Mouse (Mus musculus) MEL (cell line): ENCODE measurements at regions not wholly inside any gene's neighbourhood (a gene's known extent, or its start where the extent isn't known, plus 50 kb on each side); places are given as distances from the start of the nearest gene placed in this dataset.
"Not testable (repeated sequence)": the region's sequence is repeated elsewhere in the genome, so short reads cannot be mapped to it uniquely, and the experiment has no call there.

Experiments
- DNase-seq: peaks from one replicate; pipeline ENCODE4 v3.0.0; 2011; ENCODE audit warnings: low read depth, low spot score
- H3K27ac ChIP-seq: 2 replicates; pipeline ENCODE4 v1.5.1; 2012; ENCODE audit warnings: low read depth, mild to moderate bottlenecking, control low read depth, low read length, moderate library complexity; ENCODE audit not compliant: control insufficient read depth
- H3K27me3 ChIP-seq, 2 experiments: fragments of 150-350 bp in 1 of 2; sonication (generic) in 1 of 2; 2 replicates each; pipeline ENCODE4 v1.6.1; 2012; ENCODE audit warnings: low read length in 2 of 2, mild to moderate bottlenecking in 2 of 2, improper control_type of control experiment in 1 of 2, moderate library complexity in 1 of 2; ENCODE audit not compliant: insufficient read depth in 2 of 2, control insufficient read depth in 1 of 2
- H3K36me3 ChIP-seq, 2 experiments: 2 replicates each; pipeline ENCODE4 v1.6.1; 2012 to 2014; ENCODE audit warnings: low read length in 2 of 2, improper control_type of control experiment in 1 of 2, inconsistent platforms in 1 of 2, mild to moderate bottlenecking in 1 of 2; ENCODE audit not compliant: insufficient read depth in 2 of 2, control insufficient read depth in 1 of 2
- H3K4me1 ChIP-seq, 2 experiments: fragments of 150-350 bp in 1 of 2; sonication (generic) in 1 of 2; 2 replicates each; pipeline ENCODE4 v1.6.1; 2012; ENCODE audit warnings: low read length in 2 of 2, improper control_type of control experiment in 1 of 2, mild to moderate bottlenecking in 1 of 2; ENCODE audit not compliant: insufficient read depth in 2 of 2, control insufficient read depth in 1 of 2
- H3K4me3 ChIP-seq, 2 experiments: fragments of 150-350 bp in 1 of 2; sonication (generic) in 1 of 2; 2 replicates each; pipeline ENCODE4 v1.5.1; 2012; ENCODE audit warnings: low read depth in 2 of 2, low read length in 2 of 2, mild to moderate bottlenecking in 2 of 2, moderate library complexity in 2 of 2, control low read depth in 1 of 2, improper control_type of control experiment in 1 of 2; ENCODE audit not compliant: control insufficient read depth in 1 of 2, insufficient read depth in 1 of 2
- H3K79me2 ChIP-seq: 2 replicates; pipeline ENCODE4 v1.6.1; 2012; ENCODE audit warnings: mild to moderate bottlenecking, low read length, moderate library complexity; ENCODE audit not compliant: control insufficient read depth, poor library complexity, insufficient read depth
- H3K9ac ChIP-seq: 2 replicates; pipeline ENCODE4 v1.6.1; 2012; ENCODE audit warnings: low read depth, mild to moderate bottlenecking, control low read depth, low read length, moderate library complexity; ENCODE audit not compliant: control insufficient read depth, poor library complexity, severe bottlenecking
- H3K9me3 ChIP-seq: fragments of 150-350 bp; sonication (generic); replicated peaks from 2 replicates; pipeline ENCODE4 v1.6.1; 2012; ENCODE audit warnings: mild to moderate bottlenecking, low read length, improper control_type of control experiment, moderate library complexity; ENCODE audit not compliant: insufficient read depth
- BHLHE40 ChIP-seq: IDR thresholded peaks from 2 replicates; pipeline ENCODE4 v1.6.1; 2012; ENCODE audit warnings: low read depth, mild to moderate bottlenecking, inconsistent platforms, low read length, improper control_type of control experiment, borderline replicate concordance
- E2F4 ChIP-seq: IDR thresholded peaks from 2 replicates; pipeline ENCODE4 v1.6.1; 2011; ENCODE audit warnings: low read depth, low read length, improper control_type of control experiment, borderline replicate concordance
- ELF1 ChIP-seq: IDR thresholded peaks from 2 replicates; pipeline ENCODE4 v1.6.1; 2014; ENCODE audit warnings: low read depth, mild to moderate bottlenecking, inconsistent platforms, low read length, improper control_type of control experiment, moderate library complexity
- EP300 ChIP-seq, 2 experiments: IDR thresholded peaks; 2 replicates each; pipeline ENCODE4 v1.6.1; 2011; ENCODE audit warnings: improper control_type of control experiment in 2 of 2, low read length in 2 of 2, low read depth in 1 of 2, mild to moderate bottlenecking in 1 of 2
- ETS1 ChIP-seq: IDR thresholded peaks from 2 replicates; pipeline ENCODE4 v1.6.1; 2012; ENCODE audit warnings: low read depth, mild to moderate bottlenecking, inconsistent platforms, low read length, improper control_type of control experiment, moderate library complexity
- GABPA ChIP-seq: IDR thresholded peaks from 2 replicates; pipeline ENCODE4 v1.6.1; 2012; ENCODE audit warnings: low read depth, mild to moderate bottlenecking, inconsistent platforms, low read length, improper control_type of control experiment, moderate library complexity
- JUND ChIP-seq: IDR thresholded peaks from 2 replicates; pipeline ENCODE4 v1.6.1; 2011; ENCODE audit warnings: low read depth, mild to moderate bottlenecking, improper control_type of control experiment, low read length
- KAT2A ChIP-seq: conservative IDR thresholded peaks from 2 replicates; pipeline ENCODE4 v1.6.1; 2012; ENCODE audit warnings: low read depth, low read length, improper control_type of control experiment, inconsistent platforms
- MAX ChIP-seq: IDR thresholded peaks from 2 replicates; pipeline ENCODE4 v1.6.1; 2011; ENCODE audit warnings: low read length, improper control_type of control experiment
- MXI1 ChIP-seq: IDR thresholded peaks from 2 replicates; pipeline ENCODE4 v1.6.1; 2011; ENCODE audit warnings: mild to moderate bottlenecking, low read depth, low read length, improper control_type of control experiment
- MYB ChIP-seq: IDR thresholded peaks from 2 replicates; pipeline ENCODE4 v1.6.1; 2011; ENCODE audit warnings: mild to moderate bottlenecking, low read depth, low read length, improper control_type of control experiment
- MYC ChIP-seq: IDR thresholded peaks from 2 replicates; pipeline ENCODE4 v1.6.1; 2011; ENCODE audit warnings: low read depth, mild to moderate bottlenecking, low read length, improper control_type of control experiment, moderate library complexity
- NELFE ChIP-seq: IDR thresholded peaks from 2 replicates; pipeline ENCODE4 v1.6.1; 2011; ENCODE audit warnings: low read depth, low read length, improper control_type of control experiment
- NRF1 ChIP-seq: IDR thresholded peaks from 2 replicates; pipeline ENCODE4 v1.6.1; 2014; ENCODE audit warnings: low read depth, mild to moderate bottlenecking, inconsistent platforms, low read length, improper control_type of control experiment, moderate library complexity; ENCODE audit not compliant: poor library complexity, insufficient read depth, severe bottlenecking
- POLR2A ChIP-seq, 2 experiments: IDR thresholded peaks; 2 replicates each; pipeline ENCODE4 v1.6.1; 2011 to 2012; ENCODE audit warnings: low read length in 2 of 2, mild to moderate bottlenecking in 2 of 2, control low read depth in 1 of 2, improper control_type of control experiment in 1 of 2, low read depth in 1 of 2, moderate library complexity in 1 of 2; ENCODE audit not compliant: control insufficient read depth in 1 of 2, insufficient read depth in 1 of 2, poor library complexity in 1 of 2
- POLR2AphosphoS2 ChIP-seq: IDR thresholded peaks from 2 replicates; pipeline ENCODE4 v1.6.1; 2011; ENCODE audit warnings: low read length, improper control_type of control experiment
- RAD21 ChIP-seq: IDR thresholded peaks from 2 replicates; pipeline ENCODE4 v1.6.1; 2011; ENCODE audit warnings: mild to moderate bottlenecking, low read depth, low read length, improper control_type of control experiment
- RCOR1 ChIP-seq: IDR thresholded peaks from 2 replicates; pipeline ENCODE4 v1.6.1; 2012; ENCODE audit warnings: low read depth, mild to moderate bottlenecking, inconsistent platforms, low read length, improper control_type of control experiment
- TAL1 ChIP-seq: IDR thresholded peaks from 2 replicates; pipeline ENCODE4 v1.6.1; 2012; ENCODE audit warnings: mild to moderate bottlenecking, inconsistent platforms, low read length, moderate library complexity, mixed read lengths
- TBP ChIP-seq: IDR thresholded peaks from 2 replicates; pipeline ENCODE4 v1.8.0; 2011; ENCODE audit warnings: low read depth, low read length, improper control_type of control experiment
- TCF12 ChIP-seq: IDR thresholded peaks from 2 replicates; pipeline ENCODE4 v1.6.1; 2014; ENCODE audit warnings: low read depth, mild to moderate bottlenecking, inconsistent platforms, low read length, improper control_type of control experiment, moderate library complexity
- USF1 ChIP-seq: IDR thresholded peaks from 2 replicates; pipeline ENCODE4 v1.6.1; 2014; ENCODE audit warnings: low read depth, mild to moderate bottlenecking, inconsistent platforms, low read length, improper control_type of control experiment, moderate library complexity
- ZKSCAN1 ChIP-seq: IDR thresholded peaks from 2 replicates; pipeline ENCODE4 v1.6.1; 2012; ENCODE audit warnings: low read depth, mild to moderate bottlenecking, inconsistent platforms, low read length, improper control_type of control experiment, moderate library complexity
- ZMIZ1 ChIP-seq: IDR thresholded peaks from 2 replicates; pipeline ENCODE4 v1.6.1; 2012; ENCODE audit warnings: low read depth, mild to moderate bottlenecking, inconsistent platforms, low read length, improper control_type of control experiment, moderate library complexity

DNA sequence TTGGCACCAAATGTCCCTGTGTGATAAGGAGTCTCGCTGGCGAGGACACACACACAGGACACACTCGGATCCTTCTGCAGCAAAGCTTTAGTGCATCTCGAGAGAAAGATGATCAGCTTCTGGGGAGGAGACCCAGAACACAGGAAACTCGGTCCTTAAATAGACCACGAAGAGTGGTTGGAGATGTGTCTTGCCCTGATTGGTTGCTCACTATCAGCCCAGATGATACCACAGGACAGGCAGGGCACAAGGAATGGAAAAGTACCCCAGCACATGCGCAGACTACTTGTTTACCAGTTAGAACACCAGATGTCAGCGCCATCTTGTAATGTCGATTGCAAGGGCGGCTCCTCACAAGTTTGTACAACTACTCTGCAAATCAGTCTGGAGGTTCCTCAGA lies 108.0 kb upstream of the Peg12 start:
- DNase-seq = peak; percentile 76

GRCm38 (mm10) chr7:62571759-62572158 lies 107.4 kb upstream of the Peg12 start:
- H3K27ac ChIP-seq = peak overlapping the region; percentile 94
- no peaks in the 10 kb centered on the region for H3K27me3 ChIP-seq
- H3K4me3 ChIP-seq = peak overlapping the region; percentile 87 to 91
- no peaks in the 10 kb centered on the region; the same call in 1 of the 2 replicates for H3K79me2 ChIP-seq
- DNase-seq = peak; percentile 86
- H3K36me3 ChIP-seq = peaks cover 0 to 2% of the 10 kb centered on the region in 2 experiments; a peak in 1 of 4 replicates
- H3K4me1 ChIP-seq = no peaks in the 10 kb centered on the region
- H3K9ac ChIP-seq = peak overlapping the region; percentile 74
- no peaks in the 10 kb centered on the region for H3K9me3 ChIP-seq
- no peak for TF ChIP-seq JUND
- no peak for TF ChIP-seq BHLHE40
- TF ChIP-seq POLR2AphosphoS2 = no peak
- no peak for TF ChIP-seq GABPA
- TF ChIP-seq MYC = no peak; the same call in 1 of the 2 replicates
- no peak for TF ChIP-seq USF1
- no peak for TF ChIP-seq RAD21
- no peak for TF ChIP-seq TCF12
- TF ChIP-seq ZKSCAN1 = no peak
- no peak for TF ChIP-seq EP300 (IDR thresholded peaks at IDR 0.05; ENCODE audit: low read depth in 1 of 2, low read length in 2 of 2)
- TF ChIP-seq TBP = no peak
- no peak for TF ChIP-seq NRF1
- peak; percentile 70 for TF ChIP-seq ETS1
- no peak for TF ChIP-seq TAL1
- TF ChIP-seq E2F4 = no peak
- no peak for TF ChIP-seq ZMIZ1
- TF ChIP-seq MXI1 = peak; percentile 68
- no peak for TF ChIP-seq RCOR1
- TF ChIP-seq MAX = peak; percentile 60
- TF ChIP-seq KAT2A = no peak
- TF ChIP-seq MYB = no peak
- no peak for TF ChIP-seq NELFE
- TF ChIP-seq ELF1 = no peak

More for the DNA sequence above, 108.0 kb upstream of the Peg12 start:
- H3K9me3 ChIP-seq, H3K27me3 ChIP-seq, H3K36me3 ChIP-seq, H3K4me1 ChIP-seq, H3K79me2 ChIP-seq: not testable (repeated sequence)
- H3K27ac ChIP-seq = peak overlapping the region; percentile 94
- peak overlapping the region; percentile 87 to 91 for H3K4me3 ChIP-seq
- TF ChIP-seq NRF1 (peak; percentile 59), TBP (peak; percentile 89), POLR2A (IDR thresholded peaks at IDR 0.05; ENCODE audit: control insufficient read depth in 1 of 2, insufficient read depth in 1 of 2, low read depth in 1 of 2, low read length in 2 of 2, poor library complexity in 1 of 2) (peak; percentile 31 to 64; a peak in 2 of 4 replicates), NELFE (peak; percentile 58)
- TF ChIP-seq, all 39 proteins: peak for 4; not testable (repeated sequence) for 35
- peak overlapping the region; percentile 74 for H3K9ac ChIP-seq
